Mouse (Mus musculus): ENCODE results near the gene Atxn1. TPM values are rescaled to one million over a fixed set of nuclear protein-coding genes. Genes with fewer than 3 reads are reported as not detected.

The Atxn1 gene
- total RNA-seq, 2 experiments from 2014 or later: 47.6 to 49.1 TPM

DNA sequence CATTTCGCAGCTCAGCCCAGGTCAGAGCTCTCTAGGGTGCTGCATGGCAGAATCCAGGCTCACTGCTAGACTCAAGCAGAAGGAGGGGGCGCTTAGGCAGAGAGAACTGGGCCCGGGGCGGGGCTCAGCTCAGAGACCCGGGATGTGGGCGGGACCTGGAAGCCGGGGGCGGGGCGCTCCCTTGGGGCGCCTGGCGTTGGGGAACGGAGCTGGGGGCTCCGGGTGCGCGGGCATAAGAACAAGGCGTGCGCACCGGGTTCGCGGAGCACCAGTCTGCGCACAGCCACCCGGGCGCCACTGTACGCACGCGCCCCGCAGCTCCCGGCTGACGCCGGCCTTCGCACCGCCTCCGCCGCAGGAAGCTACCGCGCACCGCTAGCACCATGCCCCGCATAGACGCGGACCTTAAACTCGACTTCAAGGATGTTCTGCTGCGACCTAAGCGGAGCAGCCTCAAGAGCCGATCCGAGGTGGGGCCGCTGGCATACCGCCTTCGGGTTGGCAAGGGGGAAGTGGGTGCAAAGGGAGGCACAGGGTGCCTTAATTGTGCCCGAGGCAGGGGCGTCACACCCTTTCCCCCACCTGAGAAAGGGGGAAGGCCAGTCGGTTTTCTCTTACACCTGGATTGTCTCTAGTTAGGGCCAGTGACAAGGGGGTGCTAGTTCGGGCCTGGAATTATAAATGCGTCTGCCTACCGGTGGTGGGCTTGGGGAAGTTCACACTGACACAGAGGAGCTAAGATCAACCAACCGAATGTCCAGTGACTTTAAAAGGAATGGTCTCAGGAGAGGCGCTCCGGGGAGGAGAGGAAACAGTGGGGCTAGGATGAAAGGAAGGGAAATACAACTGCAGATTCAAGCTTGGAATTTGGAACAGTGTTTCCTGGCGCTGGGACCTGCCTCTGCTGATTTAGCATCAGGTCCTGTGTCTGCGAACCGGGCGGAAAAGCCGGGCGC, 457.3 kb downstream of the Atxn1 start, which contains the start of gene Gmpr:
Gene Gmpr (plus strand): TSS at position 171 of the 956 bp plus-strand sequence.
- DNase-seq (ENCODE audit: low spot score in 2 of 2): peak; percentile 44 to 45

DNA sequence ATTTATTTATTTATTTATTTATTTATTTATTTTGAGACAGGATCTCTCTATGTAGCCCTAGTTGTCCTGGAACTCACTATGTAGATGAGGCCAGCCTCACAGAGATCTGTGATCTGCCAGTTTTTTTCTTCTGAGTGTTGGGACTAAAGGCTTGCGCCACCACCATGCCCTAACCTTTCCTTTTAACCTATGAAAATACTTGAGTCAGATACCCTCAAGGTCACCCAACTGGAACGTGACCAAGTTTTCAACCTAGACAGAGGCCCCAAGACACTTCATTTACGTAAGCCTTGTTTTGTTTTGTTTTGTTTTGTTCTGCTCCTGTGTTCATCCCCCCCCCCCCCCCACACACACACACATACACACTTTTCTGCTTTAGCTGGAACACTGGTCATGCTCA, 459.3 kb downstream of the Atxn1 start:
- no peak for DNase-seq (ENCODE audit: low spot score in 2 of 2)

DNA sequence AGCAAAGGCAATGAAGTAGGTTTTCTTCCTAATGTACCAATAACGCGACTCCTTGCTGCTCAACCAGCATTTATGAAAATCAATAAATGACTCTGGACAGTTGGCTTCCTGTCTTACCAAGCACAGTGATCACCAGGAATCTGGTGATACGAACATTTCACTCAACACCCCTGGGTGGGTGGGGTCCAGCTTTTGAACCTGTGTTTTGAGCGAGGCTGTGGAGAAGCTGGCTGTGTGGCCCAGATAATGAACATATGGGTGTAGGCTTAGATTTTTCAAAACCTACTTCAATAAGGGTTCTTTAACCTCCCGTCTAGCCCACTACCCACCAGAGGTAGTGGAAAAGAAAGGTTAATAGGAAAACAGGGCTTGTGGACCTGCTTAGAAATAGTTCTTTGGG, 462.0 kb downstream of the Atxn1 start:
- no peak for DNase-seq (ENCODE audit: low spot score in 2 of 2)

DNA sequence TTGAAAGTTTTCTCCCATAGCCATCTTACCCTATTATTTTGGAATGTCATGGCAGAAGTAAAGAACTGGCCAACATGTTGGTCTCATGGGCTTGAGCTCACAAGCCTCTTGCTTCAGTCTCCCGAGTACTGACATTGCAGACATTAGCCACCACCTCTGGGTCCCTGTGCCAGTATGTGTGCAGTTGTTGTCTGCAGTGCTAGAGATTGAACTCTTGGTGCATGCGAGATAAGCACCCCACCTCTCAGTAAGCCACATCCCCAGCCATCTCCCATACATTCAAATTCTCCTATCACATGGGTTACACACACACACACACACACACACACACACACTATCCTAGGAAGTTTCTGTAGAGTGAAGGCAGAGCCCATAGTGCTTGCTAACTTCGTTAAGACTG, 464.9 kb downstream of the Atxn1 start:
- DNase-seq (ENCODE audit: low spot score in 2 of 2): no peak

Data from adrenal gland, postnatal 4 days (tissue).